Mouse (Mus musculus) hindbrain, postnatal 0 days (tissue): ENCODE results near the gene Adgrl2. TPM values are rescaled to one million over a fixed set of nuclear protein-coding genes. Genes with fewer than 3 reads are reported as not detected.

Experiments
- ATAC-seq: fragments of 200-750 bp; cut with Nextera tagmentation; 2 replicates; pipeline ENCODE4 v1.8.0; 2017; ENCODE audit warnings: mild to moderate bottlenecking, moderate TSS enrichment, moderate library complexity
- DNase-seq: peaks from one replicate; pipeline ENCODE4 v3.0.0-alpha.2; 2015; ENCODE audit warnings: low spot score
- H3K27ac ChIP-seq: fragments of 300-500 bp; sonication (generic); 2 replicates; pipeline ENCODE4 v1.5.1; 2014; ENCODE audit warnings: mild to moderate bottlenecking
- H3K27me3 ChIP-seq: fragments of 300-500 bp; sonication (generic); 2 replicates; pipeline ENCODE4 v1.6.1; 2014; ENCODE audit warnings: low read length, mixed read lengths; ENCODE audit not compliant: insufficient read depth
- H3K36me3 ChIP-seq: fragments of 300-500 bp; sonication (generic); 2 replicates; pipeline ENCODE4 v1.6.1; 2014; ENCODE audit warnings: low read length, mixed read lengths; ENCODE audit not compliant: insufficient read depth
- H3K4me1 ChIP-seq: fragments of 300-500 bp; sonication (generic); 2 replicates; pipeline ENCODE4 v1.6.1; 2014; ENCODE audit warnings: antibody characterized with exemption, low read length, mixed read lengths; ENCODE audit not compliant: insufficient read depth
- H3K4me2 ChIP-seq: fragments of 300-500 bp; sonication (generic); 2 replicates; pipeline ENCODE4 v1.6.1; 2014; ENCODE audit warnings: low read depth, mild to moderate bottlenecking, low read length, moderate library complexity, mixed read lengths
- H3K4me3 ChIP-seq: fragments of 300-500 bp; sonication (generic); 2 replicates; pipeline ENCODE4 v1.5.1; 2014; ENCODE audit warnings: low read length
- H3K9ac ChIP-seq: fragments of 300-500 bp; sonication (generic); replicated peaks from 2 replicates; pipeline ENCODE4 v1.6.1; 2014; ENCODE audit warnings: mild to moderate bottlenecking, low read length, moderate library complexity, mixed read lengths
- H3K9me3 ChIP-seq: fragments of 300-500 bp; sonication (generic); 2 replicates; pipeline ENCODE4 v1.6.1; 2016; ENCODE audit warnings: low read length, mixed read lengths
- CTCF ChIP-seq: IDR thresholded peaks from 2 replicates; pipeline ENCODE4 v1.5.1; 2016; ENCODE audit warnings: antibody characterized with exemption, control low read depth, low read depth
- WGBS: fragments of 180-500 bp; shearing (Covaris S2); extraction: QIAGEN DNeasy Blood & Tissue Kit; methylation state at CpG from one replicate; pipeline ENCODE4 v1.1.7; 2014; 5-methylcytosine and 5-hydroxymethylcytosine counted together
- polyA plus RNA-seq: library from polyadenylated mRNA; unstranded; fragments of >200 nt; fragmentation: Nextera tagmentation; extraction: Ambion mirVana; gene quantifications from 2 replicates; pipeline ENCODE4 v1.2.1, GENCODE M21; 2015
- total RNA-seq: library from RNA; depleted of rRNA; stranded (reverse); fragments of >200 nt; gene quantifications from 2 replicates; pipeline ENCODE4 v1.2.3, GENCODE M21; 2014

The Adgrl2 gene
- total and polyA plus RNA-seq, 2 experiments from 2014 or later: 81.2 to 106 TPM

- DNase-seq (no peak), ATAC-seq (no peak)
These were observed 90.5 kb downstream of the Adgrl2 start for GRCm38 (mm10) chr3:148899857-148900256.

GRCm38 (mm10) chr3:148899416-148899815 is 90.9 kb downstream of the Adgrl2 start:
- ATAC-seq: 0 out of 2 replicates have a peak, but pooled peaks have one; percentile 38
- peaks cover 11% of the 10 kb centered on the region; the same call in 1 of the 2 replicates for H3K4me1 ChIP-seq
- H3K27me3 ChIP-seq: no peaks in the 10 kb centered on the region
- WGBS: 61% methylated on average over 6 of the region's 6 CpGs
- no peak overlapping the region for H3K4me2 ChIP-seq
- no peak overlapping the region for H3K27ac ChIP-seq
- H3K4me3 ChIP-seq: no peak overlapping the region
- no peak overlapping the region for H3K9ac ChIP-seq
- no peaks in the 10 kb centered on the region for H3K9me3 ChIP-seq
- no peaks in the 10 kb centered on the region for H3K36me3 ChIP-seq
- no peak for TF ChIP-seq CTCF
- DNase-seq: no peak

More at GRCm38 (mm10) chr3:148899857-148900256, 90.5 kb downstream of the Adgrl2 start:
- Histone ChIP-seq H3K27me3 (no peaks in the 10 kb centered on the region), H3K4me1 (peaks cover 11% of the 10 kb centered on the region; the same call in 1 of the 2 replicates), H3K27ac (no peak overlapping the region), H3K36me3 (no peaks in the 10 kb centered on the region), H3K4me2 (no peak overlapping the region), H3K9ac (no peak overlapping the region), H3K4me3 (no peak overlapping the region), H3K9me3 (no peaks in the 10 kb centered on the region)
- WGBS: 47% methylated on average over 6 of the region's 6 CpGs
- no peak for TF ChIP-seq CTCF

DNA sequence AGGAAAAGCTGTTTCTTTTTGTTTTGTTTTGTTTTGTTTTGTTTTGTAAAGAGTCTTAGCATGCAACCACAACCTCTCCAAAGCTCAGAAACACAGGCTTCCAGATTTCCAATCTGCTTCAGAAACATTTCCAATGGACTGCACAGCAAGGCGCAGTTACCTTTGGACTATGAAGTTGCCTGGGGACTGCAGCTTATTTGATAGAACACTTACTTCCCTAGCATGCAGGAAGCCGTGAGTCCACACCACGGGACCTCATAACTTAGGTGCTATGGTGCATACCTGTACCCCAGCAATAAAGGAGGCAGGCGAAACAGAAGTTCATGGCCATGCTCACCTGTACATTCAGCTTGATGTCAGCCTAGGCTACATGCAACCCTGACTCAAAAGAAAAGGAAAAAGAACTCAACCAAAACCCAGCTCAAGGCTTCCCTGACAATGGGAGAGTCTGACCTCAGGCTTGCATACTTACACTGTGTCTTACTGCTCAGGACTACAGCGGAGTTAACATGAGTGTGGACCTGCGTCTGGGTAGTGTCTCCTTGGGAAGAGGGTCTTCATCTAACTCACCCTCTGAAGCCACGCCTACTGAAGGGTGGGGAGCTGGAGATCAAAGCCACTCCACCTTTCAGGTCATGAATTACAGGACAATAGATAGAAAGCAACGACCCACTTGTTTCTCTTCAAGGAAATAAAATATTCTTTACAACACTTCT is 91.7 kb downstream of the Adgrl2 start:
- WGBS: 76% methylated on average over 8 of the region's 8 CpGs
- ATAC-seq: no peak
- DNase-seq: no peak
- no peak overlapping the region for H3K9ac ChIP-seq
- no peaks in the 10 kb centered on the region for H3K27me3 ChIP-seq
- no peaks in the 10 kb centered on the region for H3K36me3 ChIP-seq
- peaks cover 11% of the 10 kb centered on the region; the same call in 1 of the 2 replicates for H3K4me1 ChIP-seq
- H3K4me2 ChIP-seq: no peak overlapping the region
- no peaks in the 10 kb centered on the region for H3K9me3 ChIP-seq
- no peak overlapping the region for H3K4me3 ChIP-seq
- H3K27ac ChIP-seq: no peak overlapping the region
- TF ChIP-seq CTCF: no peak

DNA sequence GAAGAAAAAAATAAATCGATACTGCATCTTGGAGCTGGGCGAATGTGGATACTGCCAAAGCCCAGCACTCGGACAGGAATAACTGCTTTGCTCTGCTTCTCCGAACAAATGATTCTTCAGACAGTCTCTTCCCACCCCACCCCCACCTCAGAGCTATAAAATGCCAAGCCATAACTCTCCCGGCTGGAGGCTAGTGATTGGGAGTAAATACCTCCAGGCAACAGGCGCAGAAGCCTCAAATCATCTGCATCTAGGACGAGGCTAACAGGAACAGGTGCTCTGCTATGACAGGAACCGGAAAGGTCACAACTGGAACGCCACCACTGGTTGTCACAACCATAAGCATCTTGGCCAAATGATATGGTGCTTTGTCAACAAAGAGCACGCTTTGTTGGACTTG is 94.1 kb downstream of the Adgrl2 start:
- H3K9me3 ChIP-seq: no peaks in the 10 kb centered on the region
- ATAC-seq: no peak
- WGBS: 63% methylated on average over 10 of the region's 10 CpGs
- peaks cover 11% of the 10 kb centered on the region; the same call in 1 of the 2 replicates for H3K4me1 ChIP-seq
- no peaks in the 10 kb centered on the region for H3K36me3 ChIP-seq
- H3K9ac ChIP-seq: no peak overlapping the region
- no peaks in the 10 kb centered on the region for H3K27me3 ChIP-seq
- DNase-seq: no peak
- H3K27ac ChIP-seq: no peak overlapping the region
- TF ChIP-seq CTCF: no peak
- no peak overlapping the region for H3K4me3 ChIP-seq
- 0 out of 2 replicates have a peak overlapping the region, but pooled peaks have one; percentile 0 for H3K4me2 ChIP-seq

DNA sequence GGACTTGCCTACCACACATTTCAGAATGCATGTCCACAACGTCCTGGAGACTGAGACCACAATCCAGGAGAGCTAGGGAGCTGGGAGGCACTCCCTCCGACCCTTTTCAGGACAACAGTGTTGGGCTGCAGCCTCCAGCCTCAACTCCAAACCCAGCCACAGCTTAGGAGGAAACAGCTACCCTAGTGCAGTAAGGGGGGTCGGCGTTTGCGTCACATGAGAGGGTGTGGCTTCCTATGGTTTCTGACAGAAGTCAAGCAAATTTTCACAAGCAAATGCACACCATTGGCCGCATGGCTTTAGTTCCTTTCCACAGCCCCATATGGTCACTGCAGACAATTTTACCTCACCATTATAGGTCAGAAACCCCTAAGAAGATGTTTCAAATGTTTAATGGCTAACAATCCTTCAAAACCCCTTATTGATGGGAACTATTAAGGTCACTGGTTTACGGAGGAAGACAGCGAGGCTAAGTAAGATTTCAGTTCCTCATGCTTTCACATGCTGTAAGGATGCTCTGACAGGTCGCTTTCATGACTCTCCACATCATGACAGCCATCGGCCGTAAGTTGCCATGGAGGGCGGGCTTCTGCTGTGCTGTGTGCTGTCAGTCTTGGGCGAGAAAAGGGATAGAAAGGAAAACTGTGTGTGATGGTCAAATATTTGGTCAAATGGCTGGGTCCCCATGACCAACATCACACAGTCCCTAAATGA is 94.8 kb downstream of the Adgrl2 start:
- TF ChIP-seq CTCF: no peak
- Histone ChIP-seq H3K36me3 (no peaks in the 10 kb centered on the region), H3K4me3 (no peak overlapping the region), H3K4me1 (peaks cover 11% of the 10 kb centered on the region; the same call in 1 of the 2 replicates), H3K9me3 (no peaks in the 10 kb centered on the region), H3K9ac (no peak overlapping the region), H3K27ac (no peak overlapping the region), H3K27me3 (no peaks in the 10 kb centered on the region), H3K4me2 (no peak overlapping the region)
- DNase-seq (no peak), ATAC-seq (peak; percentile 35; the same call in 1 of the 2 replicates)
- 75% methylated on average over 13 of the region's 13 CpGs for WGBS

GRCm38 (mm10) chr3:148894867-148895266 is 95.5 kb downstream of the Adgrl2 start:
- DNase-seq (no peak), ATAC-seq (no peak; the same call in 1 of the 2 replicates)
- no peak for TF ChIP-seq CTCF
- no peak overlapping the region for H3K9ac ChIP-seq
- WGBS: 79% methylated on average over 8 of the region's 8 CpGs
- H3K4me2 ChIP-seq: no peak overlapping the region
- no peak overlapping the region for H3K27ac ChIP-seq
- H3K4me3 ChIP-seq: no peak overlapping the region
- no peaks in the 10 kb centered on the region for H3K36me3 ChIP-seq
- H3K27me3 ChIP-seq: no peaks in the 10 kb centered on the region
- H3K4me1 ChIP-seq: peaks cover 7% of the 10 kb centered on the region; the same call in 1 of the 2 replicates
- H3K9me3 ChIP-seq: no peaks in the 10 kb centered on the region
